Mouse (Mus musculus) bone marrow macrophage, adult 2 months (primary cell): Measurements from ENCODE around the gene Kctd11.

ENCODE experiments used
- CTCF ChIP-seq: IDR thresholded peaks from 2 replicates; pipeline ENCODE4 v1.5.1; 2012; ENCODE audit warnings: low read depth, mild to moderate bottlenecking, low read length, moderate library complexity
- POLR2A ChIP-seq: IDR thresholded peaks from 2 replicates; pipeline ENCODE4 v1.6.1; 2012; ENCODE audit warnings: mild to moderate bottlenecking, low read depth, low read length, borderline replicate concordance

DNA sequence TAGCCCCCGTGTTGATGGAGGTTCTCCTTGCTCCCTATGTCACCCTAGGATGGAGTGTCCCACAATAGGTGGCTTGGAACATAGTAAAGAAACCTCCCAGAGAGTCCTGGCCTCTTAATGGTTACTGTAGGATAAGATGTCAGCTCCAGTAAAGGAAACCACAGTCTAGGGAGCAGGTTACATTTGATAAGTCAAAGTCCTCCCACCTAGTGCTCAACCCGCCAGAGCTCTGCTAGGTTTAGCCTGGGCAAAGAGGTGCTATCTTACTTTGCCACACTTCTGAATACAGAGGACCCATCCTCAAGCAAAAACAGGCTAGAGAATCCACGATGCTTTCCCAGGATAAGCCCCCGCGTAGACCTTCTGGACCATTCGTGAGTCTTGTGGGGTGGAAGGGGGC lies 2.3 kb downstream of the Kctd11 start:
- no peak for TF ChIP-seq CTCF
- no peak for TF ChIP-seq POLR2A
